Mouse (Mus musculus) embryo, embryonic 10.5 days (tissue): Measurements from ENCODE around the gene Slc45a1.

Experiments
- DNase-seq: peaks from one replicate; pipeline ENCODE4 v3.0.0-alpha.2; 2015; ENCODE audit warnings: low spot score

Gene Slc45a1

DNA sequence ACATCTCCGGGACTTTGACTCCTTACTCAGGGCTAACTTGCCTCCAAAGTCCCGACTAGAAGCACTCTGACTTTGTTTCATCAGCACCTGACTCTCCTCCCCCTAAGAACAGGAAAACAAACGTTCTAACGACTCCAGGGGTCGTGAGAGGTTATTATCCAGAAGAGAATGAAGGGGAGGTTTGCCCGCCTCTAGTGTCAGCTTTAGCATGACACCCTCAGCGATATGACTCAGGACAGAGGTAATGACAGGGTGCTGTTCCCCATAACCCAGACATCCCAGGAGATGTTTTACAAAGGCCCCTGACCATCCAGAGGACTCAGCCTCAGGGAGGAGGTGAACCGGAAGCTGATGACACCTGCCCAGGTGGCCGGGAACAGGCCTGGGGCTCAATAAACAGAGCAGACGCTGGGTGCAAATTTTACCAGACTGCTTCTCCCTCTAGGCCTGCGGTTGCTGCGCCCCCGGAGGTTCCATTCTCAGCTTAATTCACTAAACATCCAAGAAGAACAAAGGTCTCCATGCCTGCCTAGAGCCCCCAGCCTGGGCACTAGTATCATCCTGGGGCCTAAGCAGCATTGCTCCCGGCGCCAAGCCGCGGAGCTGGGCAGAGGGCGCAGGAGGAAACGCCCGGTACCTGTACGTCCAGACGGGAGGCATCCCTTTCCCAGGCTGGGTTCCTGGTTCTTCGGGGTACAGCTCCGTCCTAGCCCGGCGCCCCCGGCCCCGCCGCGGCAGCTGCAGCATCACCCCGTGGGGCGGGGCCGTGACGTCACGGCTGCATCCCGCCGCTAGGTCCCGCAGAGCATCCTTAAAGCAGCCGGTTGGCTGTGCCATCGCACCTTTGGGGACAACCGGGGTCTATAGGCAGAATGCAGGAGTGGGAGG, at the start of gene Slc45a1:
Gene Slc45a1, minus strand, starts transcription at position 785 of the 888 bp plus-strand sequence.
- DNase-seq = peak; percentile 31

DNA sequence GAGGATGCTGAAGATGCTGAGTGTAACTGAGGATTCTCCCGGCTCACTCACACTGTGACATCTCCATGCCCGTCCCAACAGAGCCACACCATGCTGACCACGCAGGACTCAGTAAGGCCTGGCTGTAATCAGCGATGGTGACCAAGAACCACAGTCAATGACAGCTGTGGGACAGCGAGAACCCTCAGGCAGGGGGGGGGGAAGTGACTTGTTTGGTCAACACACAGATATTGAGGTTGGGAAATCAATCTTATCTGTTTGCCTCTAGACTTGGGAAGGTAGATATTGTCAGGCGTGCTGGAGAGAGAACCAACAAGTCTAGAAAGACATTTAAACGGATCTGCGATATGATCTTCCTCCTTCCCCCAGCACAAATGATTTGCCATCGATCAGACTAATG, 48.9 kb upstream of the Slc45a1 start:
- no peak for DNase-seq

GRCm38 (mm10) chr4:150694434-150695108, 42.6 kb upstream of the Slc45a1 start:
- DNase-seq = no peak

- no peak for DNase-seq
Observed at GRCm38 (mm10) chr4:150692861-150693403, 41.0 kb upstream of the Slc45a1 start.

DNA sequence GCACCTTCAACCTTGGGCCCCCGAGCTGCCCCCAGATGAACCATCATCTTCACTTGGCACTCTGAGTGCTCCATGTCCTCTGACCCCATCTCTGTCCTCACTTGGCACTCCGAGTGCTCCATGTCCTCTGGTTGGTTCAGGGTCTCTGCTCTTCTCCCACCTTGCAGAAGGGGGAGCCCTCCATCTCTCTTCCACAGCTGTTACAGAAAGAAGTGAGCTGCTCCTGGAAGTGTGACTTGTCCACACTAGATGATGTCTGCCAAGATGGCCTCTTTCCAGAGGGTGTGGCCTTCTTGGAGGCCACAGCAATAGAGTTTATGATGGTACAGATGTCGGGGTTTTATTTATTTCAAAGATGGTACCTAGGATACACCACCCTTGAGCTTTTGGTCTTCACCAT, 38.8 kb upstream of the Slc45a1 start:
- DNase-seq = peak; percentile 53

- no peak for DNase-seq
Observed at GRCm38 (mm10) chr4:150689553-150689952, 37.6 kb upstream of the Slc45a1 start.

DNA sequence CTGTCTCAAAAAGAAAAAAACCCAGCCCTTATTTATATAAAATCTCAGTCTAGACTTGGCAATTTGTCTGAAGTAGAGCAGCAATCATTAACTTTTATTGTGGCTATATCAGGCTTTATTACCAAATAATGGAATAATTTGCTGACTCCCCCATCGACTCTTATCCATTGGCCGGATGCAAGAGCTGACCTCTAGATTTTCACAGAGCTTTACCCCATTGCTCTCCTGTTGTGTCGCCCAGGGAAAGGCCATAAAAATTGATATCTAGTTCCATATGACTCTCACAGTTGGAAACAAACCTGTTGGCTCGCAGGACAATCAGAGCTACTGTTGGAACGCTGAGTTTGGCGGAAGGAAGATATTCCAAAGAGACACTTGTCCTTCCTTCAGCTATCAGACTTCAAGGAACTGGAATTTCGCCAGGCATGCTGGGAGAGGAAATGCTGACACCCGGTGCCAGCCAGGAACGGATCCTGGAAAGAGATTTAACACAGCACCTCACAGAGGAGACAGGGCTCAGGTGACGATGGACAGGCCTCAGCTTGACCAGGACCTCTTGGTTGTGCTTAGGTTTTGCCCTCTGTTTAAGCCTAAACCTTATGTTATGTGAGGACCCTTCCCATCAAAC, 35.3 kb upstream of the Slc45a1 start:
- no peak for DNase-seq

GRCm38 (mm10) chr4:150686538-150686937, 34.6 kb upstream of the Slc45a1 start:
- DNase-seq = no peak

GRCm38 (mm10) chr4:150685778-150686493, 34.0 kb upstream of the Slc45a1 start:
- DNase-seq = no peak

- DNase-seq = no peak
Observed at GRCm38 (mm10) chr4:150685043-150685777, 33.2 kb upstream of the Slc45a1 start.

DNA sequence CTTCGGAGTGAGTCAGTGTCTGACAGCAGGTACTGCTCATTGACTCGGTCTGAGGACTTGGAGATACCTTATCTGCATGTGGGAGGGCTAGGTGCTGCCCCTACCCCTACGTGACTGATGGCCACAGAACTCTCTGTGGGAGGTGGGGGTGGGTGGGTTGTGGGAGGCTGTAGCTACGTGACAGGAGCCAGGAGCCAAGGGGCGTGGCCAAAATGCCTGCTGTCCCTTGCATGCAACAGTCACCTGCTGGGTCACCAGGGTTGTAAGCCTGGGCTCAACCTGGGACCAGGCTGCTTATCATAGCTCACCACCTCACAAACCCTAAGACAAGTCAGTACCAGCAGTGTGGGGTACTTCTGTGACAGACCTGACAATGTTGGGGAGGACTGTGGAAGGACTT, 28.4 kb upstream of the Slc45a1 start:
- DNase-seq = no peak

- no peak for DNase-seq
Observed at GRCm38 (mm10) chr4:150678789-150679188, 26.8 kb upstream of the Slc45a1 start.

GRCm38 (mm10) chr4:150677846-150678224, 25.9 kb upstream of the Slc45a1 start:
- no peak for DNase-seq

DNA sequence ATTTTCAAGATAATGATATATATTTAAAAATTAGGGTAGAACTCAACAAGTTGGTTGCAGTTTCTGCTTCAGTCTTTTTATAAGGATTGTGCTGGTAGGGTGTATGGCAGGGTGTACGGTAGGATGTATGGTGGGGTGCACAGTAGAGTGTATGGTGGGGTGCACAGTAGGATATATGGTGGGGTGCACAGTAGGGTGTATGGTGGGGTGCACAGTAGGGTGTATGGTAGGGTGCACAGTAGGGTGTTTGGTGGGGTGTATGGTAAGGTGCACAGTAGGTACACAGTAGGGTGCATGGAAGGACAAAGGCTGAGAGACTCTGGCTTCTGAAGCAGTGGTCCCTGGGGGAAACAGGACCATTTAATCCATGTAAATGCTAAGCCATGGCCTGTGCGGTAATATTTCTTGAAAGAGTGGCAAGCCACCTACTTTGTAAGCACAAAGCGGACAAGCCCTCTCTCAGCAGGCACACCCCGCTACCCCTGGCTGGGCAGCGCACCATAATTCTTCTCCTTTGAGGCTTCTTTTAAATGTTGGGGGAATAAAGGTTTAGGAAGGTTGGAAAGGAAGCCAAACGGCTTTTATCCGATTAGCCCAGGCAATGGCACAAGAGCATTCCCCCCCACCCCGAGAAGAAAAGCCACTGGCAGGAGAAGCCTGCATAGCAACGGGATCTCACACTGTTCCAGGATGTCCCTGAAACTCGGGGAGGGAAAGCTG, 25.3 kb upstream of the Slc45a1 start:
- DNase-seq = peak; percentile 56

DNA sequence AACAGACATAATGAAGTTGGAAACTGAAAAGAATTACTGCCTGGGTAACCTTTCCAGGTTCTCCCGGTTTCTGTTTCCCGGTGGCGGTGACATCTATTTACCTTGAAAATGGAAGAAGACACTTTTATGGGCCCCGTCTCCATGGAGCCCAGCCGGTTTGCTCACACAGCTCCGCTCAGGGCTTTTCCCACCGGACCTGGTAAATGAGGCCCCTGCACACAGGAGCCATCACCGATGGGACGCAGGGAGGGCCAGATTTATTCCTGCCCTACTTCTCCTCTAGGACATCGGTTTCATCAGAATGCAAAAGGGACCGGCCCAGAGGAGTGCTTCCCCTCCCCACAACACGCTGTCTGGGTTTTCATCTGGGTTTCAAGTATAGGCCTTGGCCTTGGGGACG, 24.1 kb upstream of the Slc45a1 start:
- DNase-seq = peak; percentile 52

GRCm38 (mm10) chr4:150675274-150675673, 23.3 kb upstream of the Slc45a1 start:
- DNase-seq = no peak

DNA sequence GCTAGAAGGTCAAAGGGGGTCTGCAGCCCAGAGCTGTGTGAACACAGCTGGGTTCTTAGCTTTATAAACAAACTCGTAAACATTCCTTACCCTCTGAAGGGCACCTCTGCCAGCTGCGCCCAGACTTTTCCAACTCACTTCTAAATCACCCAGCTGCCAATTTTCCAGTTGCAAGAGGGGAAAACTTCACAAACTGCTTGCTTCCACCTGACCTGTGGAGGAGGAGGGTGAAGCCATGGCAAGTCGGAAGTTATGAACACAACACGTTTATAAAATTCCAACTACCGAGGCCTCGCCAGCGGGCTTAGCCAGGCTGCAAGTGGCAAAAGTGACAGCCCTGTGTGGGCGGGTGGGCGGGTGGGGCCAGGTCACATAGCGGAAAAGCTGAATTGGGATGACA, 13.8 kb upstream of the Slc45a1 start:
- DNase-seq = no peak

- DNase-seq = no peak
Observed at GRCm38 (mm10) chr4:150664726-150665125, 12.8 kb upstream of the Slc45a1 start.

GRCm38 (mm10) chr4:150663192-150663591, 11.2 kb upstream of the Slc45a1 start:
- peak; percentile 75 for DNase-seq

- no peak for DNase-seq
Observed at GRCm38 (mm10) chr4:150661886-150662285, 9.9 kb upstream of the Slc45a1 start.
